Mouse (Mus musculus) hindbrain, embryonic 10.5 days (tissue): ENCODE measurements around the gene Phlpp1. TPM values are rescaled to one million over a fixed set of nuclear protein-coding genes. Genes with fewer than 3 reads are reported as not detected.

Experiments used
- DNase-seq: peaks from one replicate; pipeline ENCODE4 v3.0.0-alpha.2; 2017; ENCODE audit warnings: low spot score
- H3K27ac ChIP-seq: fragments of 300-500 bp; sonication (generic); 2 replicates; pipeline ENCODE4 v1.5.1; 2016; ENCODE audit warnings: mild to moderate bottlenecking, moderate library complexity
- H3K27me3 ChIP-seq: fragments of 300-500 bp; sonication (generic); 2 replicates; pipeline ENCODE4 v1.6.1; 2016; ENCODE audit warnings: mild to moderate bottlenecking; ENCODE audit not compliant: poor library complexity, insufficient read depth, severe bottlenecking
- H3K36me3 ChIP-seq: fragments of 300-500 bp; sonication (generic); 2 replicates; pipeline ENCODE4 v1.6.1; 2016; ENCODE audit warnings: mild to moderate bottlenecking, moderate library complexity
- H3K4me1 ChIP-seq: fragments of 300-500 bp; sonication (generic); replicated peaks from 2 replicates; pipeline ENCODE4 v1.6.1; 2016; ENCODE audit warnings: mild to moderate bottlenecking
- H3K4me3 ChIP-seq: fragments of 300-500 bp; sonication (generic); 2 replicates; pipeline ENCODE4 v1.5.1; 2016; ENCODE audit warnings: mild to moderate bottlenecking, moderate library complexity
- H3K9me3 ChIP-seq: fragments of 300-500 bp; sonication (generic); 2 replicates; pipeline ENCODE4 v1.6.1; 2016; ENCODE audit warnings: mild to moderate bottlenecking, moderate library complexity
- WGBS: fragments of 180-500 bp; shearing (Covaris S2); methylation state at CpG from one replicate; pipeline ENCODE4 v1.1.7; 2016; 5-methylcytosine and 5-hydroxymethylcytosine counted together
- polyA plus RNA-seq: library from polyadenylated mRNA; unstranded; fragments of >200 nt; fragmentation: Nextera tagmentation; extraction: Ambion mirVana; gene quantifications from 2 replicates; pipeline ENCODE4 v1.2.1, GENCODE M21; 2016

The Phlpp1 gene
- polyA plus RNA-seq, 1 experiment from 2014 or later, result 6.8 TPM

DNA sequence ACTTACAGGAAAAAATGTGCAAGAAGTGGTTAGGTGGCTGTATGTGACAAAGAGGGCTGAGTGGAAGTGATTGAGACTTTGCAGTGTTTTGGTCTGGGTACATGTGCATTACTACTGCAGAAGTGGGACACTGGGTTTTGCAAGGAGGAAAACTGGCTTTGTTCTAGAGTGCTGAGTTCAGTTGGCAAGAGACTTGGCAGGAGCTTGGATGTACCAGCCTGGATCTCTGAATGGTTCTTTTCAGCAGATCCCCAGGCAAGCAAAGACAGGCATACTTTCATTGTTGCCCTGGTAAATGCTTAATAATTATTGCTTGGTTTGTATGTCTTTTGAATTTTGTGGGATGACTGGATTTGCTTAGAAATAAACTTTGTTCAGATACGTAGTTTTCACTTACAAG lies 69.5 kb downstream of the Phlpp1 start:
- Histone ChIP-seq H3K27ac (no peak overlapping the region), H3K4me3 (no peak overlapping the region), H3K36me3 (peaks cover 7% of the 10 kb centered on the region; the same call in 1 of the 2 replicates), H3K4me1 (0 out of 2 replicates have a peak, but pooled peaks cover 2% of the 10 kb centered on the region), H3K27me3 (no peaks in the 10 kb centered on the region), H3K9me3 (peaks cover 11% of the 10 kb centered on the region; the same call in 1 of the 2 replicates)
- no peak for DNase-seq
- WGBS, result 98% methylated on average over 1 of the region's 1 CpGs

DNA sequence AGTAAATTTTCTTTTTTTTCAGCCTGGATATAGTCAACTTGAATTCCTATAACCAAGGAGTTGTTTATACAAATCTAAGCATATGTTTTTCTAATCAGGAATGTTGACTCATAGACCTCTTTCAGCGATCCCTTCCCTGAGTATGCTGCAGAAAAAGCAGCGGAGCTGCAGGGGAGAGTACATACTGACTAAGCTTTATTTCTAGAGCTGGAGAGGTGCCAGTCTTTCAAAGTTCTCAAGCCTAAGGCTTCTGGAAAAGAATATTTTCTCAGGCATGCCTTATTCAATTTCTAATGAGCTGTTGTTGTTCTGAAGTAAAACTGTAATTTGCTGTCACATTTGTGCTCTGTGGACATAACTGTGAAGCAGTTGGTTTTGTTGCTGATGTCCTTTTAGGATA lies 70.6 kb downstream of the Phlpp1 start:
- H3K36me3 ChIP-seq, result peaks cover 12% of the 10 kb centered on the region
- no peak overlapping the region for H3K4me3 ChIP-seq
- 68% methylated on average over 2 of the region's 2 CpGs for WGBS
- DNase-seq, result no peak
- H3K27ac ChIP-seq, result no peak overlapping the region
- H3K27me3 ChIP-seq, result no peaks in the 10 kb centered on the region
- H3K4me1 ChIP-seq, result 0 out of 2 replicates have a peak, but pooled peaks cover 2% of the 10 kb centered on the region
- H3K9me3 ChIP-seq, result peaks cover 12% of the 10 kb centered on the region

DNA sequence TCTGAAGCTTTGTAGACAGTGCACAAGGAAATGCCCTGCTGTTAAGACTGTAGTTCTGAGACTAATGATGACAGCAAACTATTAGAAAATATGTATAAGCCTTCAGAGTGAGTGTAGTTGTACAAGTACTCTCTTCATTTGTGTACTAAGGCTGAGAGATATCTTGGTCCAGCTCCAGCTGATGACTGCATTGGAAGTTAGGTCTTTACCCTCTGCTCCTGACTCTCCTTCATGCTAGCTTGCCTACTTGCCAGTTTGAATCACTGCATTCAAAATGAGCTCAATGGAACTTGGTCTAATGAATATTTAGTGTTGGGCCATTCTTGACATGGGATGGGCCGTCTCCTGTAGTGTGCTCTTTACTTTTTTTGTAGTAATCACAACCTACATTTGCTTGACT lies 71.8 kb downstream of the Phlpp1 start:
- no peaks in the 10 kb centered on the region for H3K27me3 ChIP-seq
- 0 out of 2 replicates have a peak, but pooled peaks cover 2% of the 10 kb centered on the region for H3K4me1 ChIP-seq
- 90% methylated on average over 1 of the region's 1 CpGs for WGBS
- peaks cover 16% of the 10 kb centered on the region for H3K36me3 ChIP-seq
- no peak overlapping the region for H3K27ac ChIP-seq
- peaks cover 19% of the 10 kb centered on the region for H3K9me3 ChIP-seq
- H3K4me3 ChIP-seq, result no peak overlapping the region
- no peak for DNase-seq

DNA sequence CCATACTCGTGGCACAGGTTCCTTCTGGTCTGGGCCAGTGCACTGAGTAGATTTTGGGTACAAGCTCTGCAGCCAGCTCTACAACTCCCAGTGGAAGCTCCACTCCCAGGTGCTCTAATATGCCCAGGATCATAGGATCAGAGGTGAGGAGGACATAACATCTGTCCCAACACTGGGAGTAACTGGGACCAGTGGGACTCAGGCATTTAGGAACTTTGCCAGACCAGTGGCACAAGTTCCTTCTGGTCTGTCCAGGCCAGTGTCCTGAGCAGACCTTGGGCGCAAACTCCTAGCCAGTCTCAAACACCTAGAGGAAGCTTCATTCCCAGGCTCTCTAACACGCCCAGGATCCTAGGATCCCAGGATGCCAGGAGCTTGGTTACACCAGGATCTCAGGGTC lies 72.7 kb downstream of the Phlpp1 start:
- H3K4me1 ChIP-seq, result 0 out of 2 replicates have a peak, but pooled peaks cover 2% of the 10 kb centered on the region

DNA sequence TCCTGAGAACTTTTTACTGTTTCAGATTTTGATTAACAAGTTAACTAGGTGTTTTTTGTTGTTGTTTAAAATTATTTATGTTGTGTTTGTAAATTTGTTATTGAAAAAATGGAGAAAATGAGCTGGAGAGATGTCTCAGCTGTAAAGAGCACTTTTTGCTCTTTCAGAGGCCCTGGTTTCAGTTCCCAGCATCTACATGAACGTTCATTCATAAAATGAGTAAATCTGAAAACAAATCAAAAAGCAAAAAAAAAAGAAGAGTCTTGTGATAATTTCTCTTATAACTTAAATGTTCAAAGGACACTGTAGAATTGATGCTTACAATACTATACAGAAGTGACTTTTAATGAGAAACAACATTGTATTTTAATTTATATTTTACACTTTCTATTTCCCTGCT lies 82.5 kb downstream of the Phlpp1 start:
- Histone ChIP-seq H3K4me3 (no peak overlapping the region), H3K4me1 (no peaks in the 10 kb centered on the region), H3K27me3 (no peaks in the 10 kb centered on the region), H3K9me3 (no peaks in the 10 kb centered on the region), H3K27ac (no peak overlapping the region), H3K36me3 (no peaks in the 10 kb centered on the region)
- 83% methylated on average over 1 of the region's 1 CpGs for WGBS
- DNase-seq, result no peak

More for the DNA sequence above, 72.7 kb downstream of the Phlpp1 start:
- no peak for DNase-seq
- H3K4me3 ChIP-seq, result no peak overlapping the region
- peaks cover 19% of the 10 kb centered on the region for H3K9me3 ChIP-seq
- H3K36me3 ChIP-seq, result peaks cover 16% of the 10 kb centered on the region
- 86% methylated on average over 3 of the region's 3 CpGs for WGBS
- no peaks in the 10 kb centered on the region for H3K27me3 ChIP-seq
- H3K27ac ChIP-seq, result no peak overlapping the region

DNA sequence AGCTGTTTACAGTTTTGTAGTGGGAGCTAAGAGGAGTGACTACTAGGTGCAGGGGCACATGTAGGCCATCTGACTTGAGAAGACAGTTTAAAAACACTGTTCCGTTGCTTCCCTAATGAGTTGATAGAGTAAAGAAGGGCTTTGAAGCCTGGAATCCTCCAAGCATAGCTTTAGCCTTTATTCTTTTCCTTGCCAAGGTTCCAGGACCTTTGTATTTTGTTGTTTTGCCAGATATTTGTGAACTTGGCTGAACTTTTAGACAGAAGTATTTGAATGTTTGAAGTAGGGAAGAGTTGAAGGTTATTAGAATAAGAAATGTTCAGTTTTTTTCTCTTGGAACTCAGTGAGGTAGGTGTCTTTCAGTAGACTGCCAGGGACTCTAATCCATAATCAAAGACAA lies 85.6 kb downstream of the Phlpp1 start:
- Histone ChIP-seq H3K27ac (no peak overlapping the region), H3K36me3 (no peaks in the 10 kb centered on the region), H3K4me3 (no peak overlapping the region), H3K27me3 (no peaks in the 10 kb centered on the region), H3K9me3 (no peaks in the 10 kb centered on the region), H3K4me1 (no peaks in the 10 kb centered on the region)
- DNase-seq, result no peak
- 88% methylated on average over 1 of the region's 1 CpGs for WGBS

DNA sequence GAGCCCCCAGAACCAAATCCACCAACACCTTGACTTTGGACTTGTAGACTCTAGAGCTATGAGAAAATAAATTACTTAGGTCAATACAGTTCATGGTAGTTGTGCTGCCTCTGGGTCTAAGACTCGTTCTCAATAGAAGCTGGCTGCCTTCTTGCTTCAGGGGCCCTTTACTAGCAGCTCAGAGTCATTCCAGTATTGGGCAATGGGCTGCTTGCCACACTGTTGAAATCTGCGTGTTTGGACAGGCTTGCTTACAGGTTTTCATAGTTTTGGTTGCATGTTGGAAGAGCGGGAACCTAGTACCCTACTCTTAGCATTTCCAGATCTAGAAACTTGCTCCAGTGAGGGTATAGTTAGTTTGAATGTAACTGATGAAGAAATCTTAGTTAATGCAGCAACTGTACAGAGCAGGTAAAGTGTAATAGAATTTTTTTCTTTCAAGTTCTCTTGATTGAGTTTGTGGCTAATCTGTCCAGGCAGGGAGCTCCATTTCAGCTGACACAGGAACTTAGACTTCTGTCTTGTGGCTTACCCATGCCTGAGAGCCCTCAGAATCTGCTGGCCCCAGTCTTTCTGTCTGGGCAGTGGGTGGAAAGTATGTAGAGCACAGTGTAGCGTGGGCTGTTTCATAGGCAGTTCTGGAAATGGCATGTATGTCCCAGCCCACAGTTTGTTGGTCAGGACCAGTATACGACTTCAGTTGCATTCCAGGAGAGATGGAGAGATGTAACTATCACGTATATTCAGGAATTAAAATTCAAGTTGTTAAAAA lies 96.7 kb downstream of the Phlpp1 start:
- no peaks in the 10 kb centered on the region for H3K9me3 ChIP-seq
- H3K4me3 ChIP-seq, result no peak overlapping the region

DNA sequence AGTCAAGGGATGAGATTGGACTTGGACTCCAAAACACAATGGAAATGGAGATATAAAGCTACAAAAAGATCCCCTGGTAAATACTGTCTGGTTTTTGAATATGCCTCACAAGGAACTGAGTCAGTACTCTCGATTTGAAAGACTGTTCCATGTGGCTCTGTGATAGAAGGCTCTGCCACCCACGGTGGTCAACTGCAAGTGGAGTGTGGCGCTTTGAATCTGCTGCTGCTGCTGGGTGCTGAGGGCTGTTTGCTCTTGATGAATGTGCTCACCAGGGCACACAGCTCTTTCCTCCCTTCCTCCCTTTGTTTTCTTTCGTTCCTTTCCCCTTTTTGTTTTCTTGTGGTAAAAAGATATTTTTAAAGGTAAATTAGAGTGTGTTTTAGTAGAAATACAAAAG lies 97.8 kb downstream of the Phlpp1 start:
- DNase-seq, result no peak
- Histone ChIP-seq H3K27ac (no peak overlapping the region), H3K9me3 (no peaks in the 10 kb centered on the region), H3K27me3 (no peaks in the 10 kb centered on the region), H3K36me3 (no peaks in the 10 kb centered on the region), H3K4me1 (peaks cover 10% of the 10 kb centered on the region), H3K4me3 (no peak overlapping the region)
- WGBS, result 52% methylated on average over 4 of the region's 4 CpGs

More for the DNA sequence above, 96.7 kb downstream of the Phlpp1 start:
- DNase-seq, result no peak
- Histone ChIP-seq H3K4me1 (0 out of 2 replicates have a peak, but pooled peaks cover 4% of the 10 kb centered on the region), H3K36me3 (no peaks in the 10 kb centered on the region), H3K27ac (no peak overlapping the region), H3K27me3 (no peaks in the 10 kb centered on the region)
- WGBS, result 92% methylated on average over 6 of the region's 6 CpGs

DNA sequence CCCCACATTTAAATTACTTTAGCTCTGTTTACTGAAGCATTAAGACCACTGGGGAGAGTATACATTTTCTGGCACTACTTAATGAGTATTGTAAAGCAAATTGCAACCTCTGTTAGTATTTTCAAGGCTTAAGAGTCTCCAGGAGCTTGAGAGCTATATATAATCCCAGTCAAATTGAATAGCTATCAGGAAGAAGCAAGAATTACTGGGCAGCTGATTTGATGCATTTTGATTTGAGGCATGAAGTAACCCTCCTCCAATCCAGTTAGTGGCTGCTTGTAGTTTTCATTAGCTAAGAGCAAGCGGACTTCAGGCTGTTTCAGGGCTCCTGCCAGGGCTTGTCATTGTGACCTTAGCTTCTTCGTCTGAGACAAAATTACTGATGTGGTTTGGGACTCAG lies 101.4 kb downstream of the Phlpp1 start:
- DNase-seq, result no peak
- no peaks in the 10 kb centered on the region for H3K27me3 ChIP-seq
- WGBS, result 70% methylated on average over 2 of the region's 2 CpGs
- peaks cover 27% of the 10 kb centered on the region for H3K4me1 ChIP-seq
- H3K9me3 ChIP-seq, result no peaks in the 10 kb centered on the region
- H3K36me3 ChIP-seq, result no peaks in the 10 kb centered on the region
- H3K27ac ChIP-seq, result no peak overlapping the region
- H3K4me3 ChIP-seq, result no peak overlapping the region

DNA sequence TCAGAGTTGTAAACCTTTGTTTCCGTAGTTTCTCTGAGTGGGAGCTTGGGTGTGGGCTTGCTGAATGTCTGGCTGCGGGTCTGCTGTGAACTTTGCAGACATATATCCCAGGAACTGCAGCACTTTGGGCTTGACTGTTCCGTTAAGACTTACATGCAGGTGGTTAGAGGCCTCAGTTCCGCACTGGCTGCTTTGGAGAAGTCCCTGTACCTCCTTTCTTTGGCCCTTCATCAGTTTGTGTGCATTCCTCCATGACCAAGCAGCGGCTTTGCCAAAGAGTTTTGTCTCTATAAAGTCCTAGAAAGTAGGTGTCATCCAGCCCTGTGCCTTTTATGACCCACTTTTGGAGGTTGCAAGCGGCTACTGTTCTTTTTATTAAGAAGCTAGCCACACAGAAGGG lies 102.2 kb downstream of the Phlpp1 start:
- Histone ChIP-seq H3K27ac (no peak overlapping the region), H3K9me3 (no peaks in the 10 kb centered on the region), H3K27me3 (no peaks in the 10 kb centered on the region), H3K4me3 (no peak overlapping the region), H3K4me1 (peaks cover 35% of the 10 kb centered on the region), H3K36me3 (no peaks in the 10 kb centered on the region)
- WGBS, result 84% methylated on average over 6 of the region's 6 CpGs
- DNase-seq, result no peak

DNA sequence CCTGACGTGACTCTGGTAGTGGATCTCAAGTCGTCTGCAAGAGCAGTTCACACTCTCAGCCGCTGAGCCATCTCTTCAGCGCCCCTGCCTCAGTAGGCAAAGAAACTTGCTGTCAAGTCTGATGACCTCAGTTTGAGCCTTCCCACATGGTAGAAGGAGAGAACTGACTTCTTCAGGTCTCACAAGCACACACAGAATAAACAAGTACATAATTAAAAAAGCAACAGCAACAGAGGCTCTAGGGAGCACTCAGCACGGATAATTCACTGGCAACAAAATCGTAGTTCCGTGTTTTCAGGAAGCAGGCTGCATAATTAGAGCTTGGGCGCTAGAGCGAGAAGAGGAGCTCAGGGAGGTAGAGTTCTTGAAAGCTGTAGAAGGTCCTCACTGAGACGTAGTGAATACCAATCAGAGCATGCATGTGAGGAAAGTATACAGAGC lies 103.0 kb downstream of the Phlpp1 start:
- no peaks in the 10 kb centered on the region for H3K27me3 ChIP-seq
- H3K27ac ChIP-seq, result peak overlapping the region; percentile 5; the same call in 1 of the 2 replicates
- peaks cover 40% of the 10 kb centered on the region for H3K4me1 ChIP-seq
- DNase-seq, result no peak
- 65% methylated on average over 10 of the region's 10 CpGs for WGBS
- no peak overlapping the region for H3K4me3 ChIP-seq
- no peaks in the 10 kb centered on the region for H3K9me3 ChIP-seq
- H3K36me3 ChIP-seq, result no peaks in the 10 kb centered on the region

DNA sequence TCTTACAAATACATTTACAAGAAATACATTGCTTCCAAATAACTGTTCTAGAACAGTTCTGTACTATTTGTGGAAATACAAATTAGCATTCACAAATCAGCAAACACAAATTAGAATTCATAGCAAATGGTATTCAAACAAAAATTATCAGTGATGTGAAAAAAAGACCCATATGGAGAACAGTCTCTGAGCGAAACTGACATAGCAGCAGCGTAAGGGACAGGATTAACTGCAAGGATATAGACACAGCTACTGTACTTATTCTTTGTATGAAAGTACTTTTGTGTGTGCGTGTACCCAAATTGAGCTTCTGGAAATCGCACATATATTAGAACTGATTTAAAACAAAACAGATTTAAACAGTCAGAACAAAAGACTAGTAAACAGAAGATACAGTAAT lies 103.6 kb downstream of the Phlpp1 start:
- H3K27ac ChIP-seq, result no peak overlapping the region
- H3K4me3 ChIP-seq, result no peak overlapping the region
- 95% methylated on average over 4 of the region's 4 CpGs for WGBS
- peaks cover 46% of the 10 kb centered on the region for H3K4me1 ChIP-seq
- no peaks in the 10 kb centered on the region for H3K36me3 ChIP-seq
- DNase-seq, result no peak
- no peaks in the 10 kb centered on the region for H3K9me3 ChIP-seq
- H3K27me3 ChIP-seq, result no peaks in the 10 kb centered on the region

DNA sequence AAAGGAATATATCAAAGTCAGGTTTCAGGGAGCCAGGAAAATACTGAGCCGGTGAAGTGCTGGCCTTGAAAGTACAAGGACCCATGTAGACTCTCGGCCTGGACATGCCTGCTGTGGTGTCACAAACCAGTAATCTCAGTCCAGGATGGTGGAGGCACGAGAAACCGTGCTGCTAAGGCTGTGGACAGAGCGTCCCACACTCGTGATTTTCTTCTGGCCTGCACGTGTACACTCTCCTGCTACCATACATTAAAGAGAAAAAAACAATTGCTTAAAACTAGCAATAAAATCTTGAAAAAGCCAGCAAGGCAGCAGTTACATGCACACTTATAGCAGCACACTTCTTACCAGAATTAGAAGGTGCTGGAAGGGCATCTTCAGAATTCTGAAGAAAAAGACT lies 104.2 kb downstream of the Phlpp1 start:
- Histone ChIP-seq H3K4me3 (no peak overlapping the region), H3K27me3 (no peaks in the 10 kb centered on the region), H3K27ac (no peak overlapping the region), H3K4me1 (peaks cover 52% of the 10 kb centered on the region), H3K36me3 (no peaks in the 10 kb centered on the region), H3K9me3 (no peaks in the 10 kb centered on the region)
- no peak for DNase-seq
- 89% methylated on average over 7 of the region's 7 CpGs for WGBS
